Mouse (Mus musculus) embryo, embryonic 10.5 days (tissue): Measurements from ENCODE around the gene Proser2.

Experiments
- DNase-seq: peaks from one replicate; pipeline ENCODE4 v3.0.0-alpha.2; 2015; ENCODE audit warnings: low spot score

Gene Proser2

GRCm38 (mm10) chr2:6129555-6130355 is at the start of gene Proser2:
Gene Proser2, minus strand, starts transcription at chr2:6130211.
- peak; percentile 92 for DNase-seq

GRCm38 (mm10) chr2:6179749-6180117 is 49.7 kb upstream of the Proser2 start:
- no peak for DNase-seq

- DNase-seq, result peak; percentile 60
Observed at GRCm38 (mm10) chr2:6178901-6179748, 49.1 kb upstream of the Proser2 start.

GRCm38 (mm10) chr2:6173013-6173412 is 43.0 kb upstream of the Proser2 start:
- no peak for DNase-seq

GRCm38 (mm10) chr2:6168560-6168959 is 38.5 kb upstream of the Proser2 start:
- no peak for DNase-seq

- DNase-seq, result peak; percentile 93
Observed at GRCm38 (mm10) chr2:6167843-6168558, 38.0 kb upstream of the Proser2 start.

- no peak for DNase-seq
Observed at GRCm38 (mm10) chr2:6165771-6166170, 35.8 kb upstream of the Proser2 start.

GRCm38 (mm10) chr2:6164606-6165290 is 34.7 kb upstream of the Proser2 start:
- no peak for DNase-seq

GRCm38 (mm10) chr2:6162366-6163040 is 32.5 kb upstream of the Proser2 start:
- DNase-seq, result no peak

GRCm38 (mm10) chr2:6159735-6160134 is 29.7 kb upstream of the Proser2 start:
- DNase-seq, result no peak

- no peak for DNase-seq
Observed at GRCm38 (mm10) chr2:6159219-6159618, 29.2 kb upstream of the Proser2 start.

- no peak for DNase-seq
Observed at GRCm38 (mm10) chr2:6157635-6158034, 27.6 kb upstream of the Proser2 start.

- DNase-seq, result no peak
Observed at GRCm38 (mm10) chr2:6157208-6157607, 27.2 kb upstream of the Proser2 start.

- no peak for DNase-seq
Observed at GRCm38 (mm10) chr2:6149801-6150200, 19.8 kb upstream of the Proser2 start.

GRCm38 (mm10) chr2:6146901-6147300 is 16.9 kb upstream of the Proser2 start:
- no peak for DNase-seq

- DNase-seq, result no peak
Observed at GRCm38 (mm10) chr2:6146257-6146656, 16.2 kb upstream of the Proser2 start.

- no peak for DNase-seq
Observed at GRCm38 (mm10) chr2:6145611-6146010, 15.6 kb upstream of the Proser2 start.

- no peak for DNase-seq
Observed at GRCm38 (mm10) chr2:6142915-6143654, 13.1 kb upstream of the Proser2 start.

GRCm38 (mm10) chr2:6140572-6141161 is 10.7 kb upstream of the Proser2 start:
- no peak for DNase-seq

GRCm38 (mm10) chr2:6133871-6134270 is 3.9 kb upstream of the Proser2 start:
- no peak for DNase-seq
